Mouse (Mus musculus) embryo, embryonic 11 days (tissue): ENCODE measurements around the gene Ppfibp1.

ENCODE experiments used
- DNase-seq: peaks from one replicate; pipeline ENCODE4 v3.0.0-alpha.2; 2015

The Ppfibp1 gene

DNA sequence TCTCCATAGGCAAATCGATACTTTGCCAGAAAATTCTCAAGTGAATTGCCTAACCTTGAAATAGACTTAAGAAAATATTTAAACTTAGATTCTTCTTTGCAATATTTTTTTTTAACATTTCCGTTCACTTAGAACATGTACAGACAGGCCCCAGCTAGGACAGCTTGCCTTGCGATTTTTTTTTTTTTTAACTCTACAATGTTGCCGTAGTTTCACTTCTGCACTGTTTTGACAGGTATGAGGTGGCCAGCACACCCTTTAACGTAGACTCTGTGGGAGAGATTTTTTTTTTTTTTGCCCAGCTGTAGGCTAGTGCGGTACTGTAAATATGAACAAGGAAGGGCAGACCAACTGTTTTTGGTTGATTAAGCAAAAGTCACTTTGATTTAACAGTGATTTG, 122.1 kb downstream of the Ppfibp1 start:
- no peak for DNase-seq

GRCm38 (mm10) chr6:147010811-147011520, 122.7 kb downstream of the Ppfibp1 start:
- no peak for DNase-seq

DNA sequence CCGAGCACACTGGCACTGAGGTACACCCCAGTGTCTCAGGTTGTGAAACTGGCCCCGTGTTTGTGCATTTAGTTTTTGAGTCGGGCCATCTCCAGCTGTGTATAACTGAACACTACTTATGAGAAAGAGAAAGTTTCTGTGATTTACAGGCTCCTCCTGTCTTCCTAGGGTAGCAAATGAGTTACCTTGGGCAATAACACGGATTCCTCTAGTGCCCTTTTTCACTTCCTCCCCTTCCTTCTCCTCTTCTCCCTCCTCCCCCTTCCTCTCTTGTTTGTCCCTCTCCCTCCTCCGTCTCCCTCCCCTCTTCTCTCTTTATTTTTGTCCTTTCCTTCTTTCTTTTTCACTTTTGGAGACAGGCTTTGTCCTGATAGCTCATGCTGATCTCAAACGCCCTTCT, 123.3 kb downstream of the Ppfibp1 start:
- DNase-seq: no peak

GRCm38 (mm10) chr6:147011977-147012376, 123.7 kb downstream of the Ppfibp1 start:
- no peak for DNase-seq

GRCm38 (mm10) chr6:147013546-147013945, 125.3 kb downstream of the Ppfibp1 start:
- DNase-seq: no peak

DNA sequence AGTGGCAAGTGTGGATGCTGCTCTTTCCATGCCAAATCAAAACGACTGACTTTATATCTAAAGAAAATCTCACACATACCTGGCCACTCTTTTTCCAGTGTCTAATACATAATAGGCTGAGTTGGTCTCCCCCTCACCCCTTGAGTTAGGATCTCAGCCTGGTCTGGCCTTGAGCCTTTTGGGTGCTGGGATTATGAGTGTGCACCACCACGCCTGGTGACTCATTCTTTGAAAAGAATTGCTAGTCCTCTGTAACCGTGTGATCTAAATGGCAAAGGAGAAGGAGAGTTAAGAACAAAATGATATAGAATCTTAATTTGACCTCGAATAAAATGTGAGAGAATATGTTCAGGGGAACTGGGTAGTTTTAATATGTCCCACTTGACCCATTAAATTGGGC, 129.6 kb downstream of the Ppfibp1 start:
- no peak for DNase-seq

DNA sequence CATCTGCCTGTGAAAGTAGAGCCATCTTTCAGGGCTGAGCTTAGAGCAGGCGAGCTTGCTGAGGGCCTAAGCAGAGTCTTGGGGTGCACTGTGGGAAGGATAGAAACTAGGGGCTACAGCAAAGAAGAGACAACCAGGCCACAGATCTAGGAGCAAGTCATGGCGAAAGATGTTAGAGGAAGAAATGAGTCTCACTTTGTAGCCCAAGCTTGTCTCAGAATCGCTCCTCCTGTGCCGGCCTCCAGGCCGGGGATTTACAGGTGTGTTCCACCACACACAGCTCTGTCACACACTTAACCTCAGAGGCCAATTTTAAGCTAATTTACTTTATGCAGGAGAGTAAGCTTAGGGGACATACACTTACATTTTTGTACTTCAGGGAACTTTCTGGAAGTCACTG, 130.1 kb downstream of the Ppfibp1 start:
- DNase-seq: no peak

DNA sequence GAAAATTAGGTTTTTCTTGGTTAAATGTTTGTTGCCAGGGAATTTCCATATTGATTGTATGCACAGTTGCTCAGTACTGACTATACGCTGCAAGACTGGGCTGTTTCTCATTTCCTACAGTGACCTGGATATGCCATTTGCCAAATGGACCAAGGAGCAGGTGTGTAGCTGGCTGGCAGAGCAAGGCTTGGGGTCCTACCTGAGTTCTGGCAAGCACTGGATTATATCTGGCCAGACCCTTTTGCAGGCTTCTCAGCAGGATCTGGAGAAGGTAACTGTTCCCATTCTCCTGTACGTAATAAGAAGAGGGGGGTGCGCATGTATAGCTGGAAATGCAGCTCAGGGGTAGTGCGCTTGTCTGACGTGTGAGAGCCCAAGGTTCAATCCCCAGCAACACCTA, 132.9 kb downstream of the Ppfibp1 start:
- DNase-seq: no peak

DNA sequence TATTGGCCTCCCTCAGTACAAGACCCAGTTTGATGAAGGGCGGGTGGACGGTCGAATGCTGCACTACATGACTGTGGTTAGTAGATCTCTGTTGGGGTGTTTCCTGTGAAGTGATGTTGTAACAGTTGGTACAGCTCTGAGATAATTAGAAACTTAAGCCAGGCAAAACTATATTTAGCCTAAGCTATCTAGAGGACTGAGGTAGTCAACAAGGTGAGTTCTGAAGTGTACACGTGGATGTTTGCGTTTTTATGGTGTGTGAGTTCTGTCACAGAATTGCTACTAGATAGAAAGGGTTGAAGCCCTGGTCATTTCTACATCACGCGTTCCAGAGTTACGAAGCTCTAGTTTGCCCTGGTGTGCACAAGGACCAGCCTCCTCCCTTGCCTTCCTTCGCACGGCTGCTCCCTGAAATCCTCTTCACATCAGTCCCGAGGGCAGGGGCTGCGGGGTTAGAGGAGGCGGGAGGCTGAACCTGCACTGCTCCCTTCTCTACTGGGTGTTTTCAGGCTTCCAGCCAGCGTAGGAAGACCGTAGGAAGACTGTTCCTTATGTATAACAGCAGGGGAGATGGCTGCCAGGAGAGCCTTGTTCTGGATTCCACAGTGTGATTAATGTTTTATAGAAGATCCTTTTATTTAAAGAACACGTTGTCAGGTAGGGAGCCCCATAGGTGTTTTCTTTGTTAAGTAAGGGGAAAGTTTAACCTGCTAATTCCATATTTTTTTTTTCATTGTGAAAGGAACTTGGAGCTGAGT, 134.3 kb downstream of the Ppfibp1 start:
- DNase-seq: no peak

DNA sequence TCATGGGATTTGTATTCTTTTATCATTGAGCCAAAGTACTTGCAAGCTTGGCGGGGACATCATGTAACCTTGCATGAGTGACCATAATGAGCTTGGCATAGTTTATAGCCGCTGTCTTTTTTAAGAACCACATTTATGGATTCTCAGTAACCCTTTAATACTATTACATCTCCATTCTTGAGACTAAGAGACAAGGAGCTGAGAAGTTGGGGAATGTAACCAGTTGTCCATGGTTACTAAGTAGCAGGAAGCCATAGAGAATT, 134.8 kb downstream of the Ppfibp1 start:
- no peak for DNase-seq

GRCm38 (mm10) chr6:147023568-147023967, 135.3 kb downstream of the Ppfibp1 start:
- no peak for DNase-seq

- DNase-seq: no peak
These were observed 136.5 kb downstream of the Ppfibp1 start for GRCm38 (mm10) chr6:147024761-147025160.

GRCm38 (mm10) chr6:147028396-147028795, 140.1 kb downstream of the Ppfibp1 start:
- DNase-seq: no peak

- no peak for DNase-seq
These were observed 141.3 kb downstream of the Ppfibp1 start for GRCm38 (mm10) chr6:147029591-147029990.

DNA sequence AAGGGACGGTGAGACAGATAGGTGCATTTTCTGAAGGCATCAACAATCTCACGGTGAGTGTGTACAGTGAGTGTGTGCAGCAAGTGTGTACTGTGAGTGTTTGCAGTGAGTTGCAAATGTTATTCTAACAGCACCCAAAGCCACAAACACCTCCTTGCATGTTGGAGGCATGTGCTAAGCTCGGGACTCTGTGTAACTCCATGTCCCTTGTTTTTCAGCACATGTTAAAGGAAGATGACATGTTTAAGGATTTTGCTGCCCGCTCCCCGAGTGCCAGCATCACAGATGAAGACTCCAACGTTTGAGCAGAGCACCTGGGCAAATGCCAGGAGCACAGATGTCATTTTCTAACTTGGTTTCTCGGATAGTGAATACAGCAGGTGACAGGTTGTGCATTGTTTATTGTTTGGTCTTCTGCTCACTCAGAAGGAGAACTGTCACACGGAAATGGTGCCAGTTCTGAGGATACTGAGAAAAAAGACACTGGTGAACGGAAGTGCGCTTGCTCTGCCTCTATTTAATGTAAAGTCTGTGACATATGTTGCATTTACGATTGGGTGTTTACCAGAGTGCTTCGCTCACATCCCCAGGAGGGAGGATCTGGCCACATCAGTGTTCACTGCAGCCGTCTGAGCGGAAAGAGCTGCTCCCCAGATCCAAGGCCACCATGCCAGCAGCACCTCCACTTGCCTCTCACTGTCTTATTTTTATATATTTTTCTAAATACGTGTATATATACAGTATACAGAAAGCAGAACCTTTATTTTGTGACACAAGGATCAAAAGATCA, 142.0 kb downstream of the Ppfibp1 start:
- DNase-seq: no peak

GRCm38 (mm10) chr6:147032303-147032925, 144.1 kb downstream of the Ppfibp1 start, which contains the start of gene Rep15:
Rep15 (plus strand) TSS chr6:147032584.
- DNase-seq: no peak

GRCm38 (mm10) chr6:147042291-147043290, 154.3 kb downstream of the Ppfibp1 start, which contains the start of gene Mrps35:
Mrps35 (plus strand) TSS chr6:147042764.
- DNase-seq: peak; percentile 95

DNA sequence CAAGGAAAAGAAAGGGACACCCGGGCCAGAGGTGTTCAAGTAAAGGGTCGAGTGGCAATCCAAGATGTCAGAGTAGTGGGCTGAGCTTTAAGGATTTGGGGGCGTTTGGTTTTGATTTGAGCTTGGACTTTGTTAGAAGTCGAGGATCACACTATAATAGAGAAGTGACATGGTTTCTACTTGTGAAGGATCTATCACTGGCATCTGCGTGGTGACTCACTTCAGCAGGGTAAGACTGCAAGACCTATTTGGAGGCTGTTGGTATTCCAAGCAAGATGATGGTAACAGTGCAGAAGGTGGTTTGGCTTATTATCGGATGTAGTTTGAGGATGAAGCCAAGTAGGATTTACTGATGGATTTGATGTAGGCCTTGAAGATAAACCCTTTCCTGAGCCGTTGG, 155.3 kb downstream of the Ppfibp1 start:
- DNase-seq: no peak

GRCm38 (mm10) chr6:147049239-147049805, 161.0 kb downstream of the Ppfibp1 start:
- no peak for DNase-seq

DNA sequence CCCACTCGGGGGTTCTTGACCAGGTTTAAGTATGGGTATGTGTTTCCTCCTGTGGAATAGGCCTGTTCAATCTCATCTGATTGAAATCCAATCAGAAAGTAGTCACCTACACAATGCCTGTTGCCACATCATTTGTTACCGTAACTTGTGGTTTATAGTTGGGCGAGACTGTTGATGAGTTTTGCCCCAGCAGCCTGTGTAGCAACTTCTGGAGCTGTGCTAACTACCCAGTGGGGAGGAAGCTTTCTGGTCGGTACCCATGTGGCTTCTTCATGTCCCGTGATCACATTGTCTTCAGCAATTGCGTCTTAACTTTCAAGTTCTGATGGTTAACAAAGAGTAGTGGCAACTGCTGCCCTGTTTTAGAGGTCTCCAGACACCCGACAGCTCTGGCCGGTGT, 163.4 kb downstream of the Ppfibp1 start:
- no peak for DNase-seq

GRCm38 (mm10) chr6:147052440-147052839, 164.2 kb downstream of the Ppfibp1 start:
- DNase-seq: no peak
